Mouse (Mus musculus) lung, postnatal 0 days (tissue): ENCODE measurements at regions not wholly inside any gene's neighbourhood (a gene's known extent, or its start where the extent isn't known, plus 50 kb on each side); places are given as distances from the start of the nearest gene placed in this dataset.

ENCODE experiments used
- CTCF ChIP-seq: IDR thresholded peaks from 2 replicates; pipeline ENCODE4 v1.5.1; 2016; ENCODE audit warnings: antibody characterized with exemption, mild to moderate bottlenecking
- EP300 ChIP-seq: IDR thresholded peaks from 2 replicates; pipeline ENCODE4 v1.6.1; 2016; ENCODE audit warnings: antibody characterized with exemption, mild to moderate bottlenecking, control low read depth

DNA sequence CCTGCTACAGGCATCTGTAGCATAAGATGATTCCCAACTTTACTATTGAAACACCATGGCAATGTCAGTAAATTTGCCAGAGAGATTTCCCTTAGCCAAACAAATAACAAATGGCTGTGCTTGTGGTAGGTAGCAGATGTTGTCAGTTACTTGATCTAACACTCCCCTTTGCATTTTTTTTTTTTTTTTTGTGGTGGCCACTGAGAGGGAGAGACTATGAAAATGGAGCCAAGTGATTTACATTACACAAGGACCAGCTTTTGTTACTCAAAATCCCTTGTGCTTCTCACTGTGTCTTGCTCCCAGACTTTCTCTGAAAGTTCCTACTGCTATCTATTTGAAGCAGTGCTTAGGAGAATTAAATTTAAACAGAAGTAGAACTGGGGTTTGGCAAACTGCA, 1224.7 kb upstream of the Rag2 start:
- TF ChIP-seq CTCF, result no peak
- no peak for TF ChIP-seq EP300
